16 mouse cellular contexts compared by ENCODE assay signal in the genomic region with DNA sequence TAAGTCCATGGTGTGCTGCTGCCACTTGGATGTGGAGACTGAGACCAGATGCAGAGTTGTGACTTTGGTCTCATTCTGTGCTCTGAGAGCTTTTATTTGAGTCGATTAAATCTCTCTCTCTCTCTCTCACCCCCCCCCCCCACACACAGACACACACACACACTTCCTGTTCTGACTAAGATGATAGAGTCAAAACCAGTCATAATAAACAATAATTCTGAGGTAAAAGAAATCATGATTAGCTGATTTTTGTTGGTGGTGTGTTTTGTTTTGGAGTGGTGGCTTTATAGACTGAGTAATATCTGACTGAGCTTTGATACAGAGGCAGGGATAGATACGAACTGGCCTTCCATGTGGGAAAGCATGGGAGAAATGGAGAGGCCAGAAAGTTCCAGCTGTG.
"Had no signal": no experiment of that assay in that cellular context is flagged by ENCODE, and none has a peak within 500 bp of the region (broad histone marks: within the 10 kb centered on the region; RNA-seq: fewer than 3 reads in every experiment).

No protein-coding gene starts in this region.

- H3K4me2 ChIP-seq: neural tube, embryonic 13.5 days; neural tube, embryonic 15.5 days; stomach, embryonic 15.5 days had no signal

- H3K36me3 ChIP-seq: neural tube, embryonic 15.5 days; stomach, embryonic 15.5 days had no signal

- H3K27ac ChIP-seq: neural tube, embryonic 13.5 days; neural tube, embryonic 15.5 days; stomach, embryonic 15.5 days; stomach, postnatal 0 days had no signal

- H3K4me1 ChIP-seq: neural tube, embryonic 15.5 days; stomach, embryonic 15.5 days had no signal

- H3K9ac ChIP-seq: neural tube, embryonic 13.5 days; neural tube, embryonic 15.5 days; stomach, embryonic 15.5 days had no signal

- DNase-seq: retina, postnatal 1 day; right cerebral cortex, adult 18-20 months; right cerebral cortex, postnatal 14 days; right cerebral cortex, postnatal 25 days; right cerebral cortex, postnatal 4 days; spleen, adult 18-20 months; thymus, adult 18-20 months; thymus, adult 2 months; thymus, postnatal 14 days; thymus, postnatal 25 days; thymus, postnatal 36 days; thymus, postnatal 4 days had no signal

- H3K27me3 ChIP-seq: neural tube, embryonic 13.5 days; neural tube, embryonic 15.5 days; stomach, embryonic 15.5 days had no signal

- H3K9me3 ChIP-seq: neural tube, embryonic 13.5 days; neural tube, embryonic 15.5 days; stomach, embryonic 15.5 days had no signal

- H3K4me3 ChIP-seq: neural tube, embryonic 13.5 days; neural tube, embryonic 15.5 days; stomach, embryonic 15.5 days had no signal
